Mouse (Mus musculus) MEL (cell line): ENCODE data around the gene Adam33. TPM values are rescaled to one million over a fixed set of nuclear protein-coding genes. Genes with fewer than 3 reads are reported as not detected.
"Not testable (repeated sequence)": the region's sequence is repeated elsewhere in the genome, so short reads cannot be mapped to it uniquely, and the experiment has no call there.

Experiments used
- DNase-seq: peaks from one replicate; pipeline ENCODE4 v3.0.0; 2011; ENCODE audit warnings: low read depth, low spot score
- H3K27ac ChIP-seq: 2 replicates; pipeline ENCODE4 v1.5.1; 2012; ENCODE audit warnings: low read depth, mild to moderate bottlenecking, control low read depth, low read length, moderate library complexity; ENCODE audit not compliant: control insufficient read depth
- H3K27me3 ChIP-seq, 2 experiments: fragments of 150-350 bp in 1 of 2; sonication (generic) in 1 of 2; 2 replicates each; pipeline ENCODE4 v1.6.1; 2012; ENCODE audit warnings: low read length in 2 of 2, mild to moderate bottlenecking in 2 of 2, improper control_type of control experiment in 1 of 2, moderate library complexity in 1 of 2; ENCODE audit not compliant: insufficient read depth in 2 of 2, control insufficient read depth in 1 of 2
- H3K36me3 ChIP-seq, 2 experiments: 2 replicates each; pipeline ENCODE4 v1.6.1; 2012 to 2014; ENCODE audit warnings: low read length in 2 of 2, improper control_type of control experiment in 1 of 2, inconsistent platforms in 1 of 2, mild to moderate bottlenecking in 1 of 2; ENCODE audit not compliant: insufficient read depth in 2 of 2, control insufficient read depth in 1 of 2
- H3K4me1 ChIP-seq, 2 experiments: fragments of 150-350 bp in 1 of 2; sonication (generic) in 1 of 2; 2 replicates each; pipeline ENCODE4 v1.6.1; 2012; ENCODE audit warnings: low read length in 2 of 2, improper control_type of control experiment in 1 of 2, mild to moderate bottlenecking in 1 of 2; ENCODE audit not compliant: insufficient read depth in 2 of 2, control insufficient read depth in 1 of 2
- H3K4me3 ChIP-seq, 2 experiments: fragments of 150-350 bp in 1 of 2; sonication (generic) in 1 of 2; 2 replicates each; pipeline ENCODE4 v1.5.1; 2012; ENCODE audit warnings: low read depth in 2 of 2, low read length in 2 of 2, mild to moderate bottlenecking in 2 of 2, moderate library complexity in 2 of 2, control low read depth in 1 of 2, improper control_type of control experiment in 1 of 2; ENCODE audit not compliant: control insufficient read depth in 1 of 2, insufficient read depth in 1 of 2
- H3K79me2 ChIP-seq: 2 replicates; pipeline ENCODE4 v1.6.1; 2012; ENCODE audit warnings: mild to moderate bottlenecking, low read length, moderate library complexity; ENCODE audit not compliant: control insufficient read depth, poor library complexity, insufficient read depth
- H3K9ac ChIP-seq: 2 replicates; pipeline ENCODE4 v1.6.1; 2012; ENCODE audit warnings: low read depth, mild to moderate bottlenecking, control low read depth, low read length, moderate library complexity; ENCODE audit not compliant: control insufficient read depth, poor library complexity, severe bottlenecking
- H3K9me3 ChIP-seq: fragments of 150-350 bp; sonication (generic); replicated peaks from 2 replicates; pipeline ENCODE4 v1.6.1; 2012; ENCODE audit warnings: mild to moderate bottlenecking, low read length, improper control_type of control experiment, moderate library complexity; ENCODE audit not compliant: insufficient read depth
- CHD1 ChIP-seq: IDR thresholded peaks from 2 replicates; pipeline ENCODE4 v1.6.1; 2012; ENCODE audit warnings: low read depth, mild to moderate bottlenecking, inconsistent platforms, low read length, improper control_type of control experiment
- E2F4 ChIP-seq: IDR thresholded peaks from 2 replicates; pipeline ENCODE4 v1.6.1; 2011; ENCODE audit warnings: low read depth, low read length, improper control_type of control experiment, borderline replicate concordance
- ELF1 ChIP-seq: IDR thresholded peaks from 2 replicates; pipeline ENCODE4 v1.6.1; 2014; ENCODE audit warnings: low read depth, mild to moderate bottlenecking, inconsistent platforms, low read length, improper control_type of control experiment, moderate library complexity
- EP300 ChIP-seq, 2 experiments: IDR thresholded peaks; 2 replicates each; pipeline ENCODE4 v1.6.1; 2011; ENCODE audit warnings: improper control_type of control experiment in 2 of 2, low read length in 2 of 2, low read depth in 1 of 2, mild to moderate bottlenecking in 1 of 2
- GATA1 ChIP-seq: IDR thresholded peaks from 2 replicates; pipeline ENCODE4 v1.6.1; 2011; ENCODE audit warnings: low read depth, low read length, improper control_type of control experiment
- JUND ChIP-seq: IDR thresholded peaks from 2 replicates; pipeline ENCODE4 v1.6.1; 2011; ENCODE audit warnings: low read depth, mild to moderate bottlenecking, improper control_type of control experiment, low read length
- KAT2A ChIP-seq: conservative IDR thresholded peaks from 2 replicates; pipeline ENCODE4 v1.6.1; 2012; ENCODE audit warnings: low read depth, low read length, improper control_type of control experiment, inconsistent platforms
- MXI1 ChIP-seq: IDR thresholded peaks from 2 replicates; pipeline ENCODE4 v1.6.1; 2011; ENCODE audit warnings: mild to moderate bottlenecking, low read depth, low read length, improper control_type of control experiment
- MYB ChIP-seq: IDR thresholded peaks from 2 replicates; pipeline ENCODE4 v1.6.1; 2011; ENCODE audit warnings: mild to moderate bottlenecking, low read depth, low read length, improper control_type of control experiment
- NRF1 ChIP-seq: IDR thresholded peaks from 2 replicates; pipeline ENCODE4 v1.6.1; 2014; ENCODE audit warnings: low read depth, mild to moderate bottlenecking, inconsistent platforms, low read length, improper control_type of control experiment, moderate library complexity; ENCODE audit not compliant: poor library complexity, insufficient read depth, severe bottlenecking
- SIN3A ChIP-seq: IDR thresholded peaks from 2 replicates; pipeline ENCODE4 v1.6.1; 2012; ENCODE audit warnings: low read length, improper control_type of control experiment, inconsistent platforms
- TCF12 ChIP-seq: IDR thresholded peaks from 2 replicates; pipeline ENCODE4 v1.6.1; 2014; ENCODE audit warnings: low read depth, mild to moderate bottlenecking, inconsistent platforms, low read length, improper control_type of control experiment, moderate library complexity
- UBTF ChIP-seq: IDR thresholded peaks from 2 replicates; pipeline ENCODE4 v1.6.1; 2012; ENCODE audit warnings: low read depth, mild to moderate bottlenecking, inconsistent platforms, low read length, improper control_type of control experiment, moderate library complexity, borderline replicate concordance; ENCODE audit not compliant: insufficient read depth
- USF2 ChIP-seq, 2 experiments: IDR thresholded peaks; 2 replicates each; pipeline ENCODE4 v1.6.1; 2011 to 2012; ENCODE audit warnings: improper control_type of control experiment in 2 of 2, low read length in 2 of 2, borderline replicate concordance in 1 of 2, inconsistent platforms in 1 of 2, low read depth in 1 of 2, mild to moderate bottlenecking in 1 of 2; ENCODE audit not compliant: insufficient read depth in 1 of 2
- ZKSCAN1 ChIP-seq: IDR thresholded peaks from 2 replicates; pipeline ENCODE4 v1.6.1; 2012; ENCODE audit warnings: low read depth, mild to moderate bottlenecking, inconsistent platforms, low read length, improper control_type of control experiment, moderate library complexity
- polyA plus RNA-seq, 2 experiments: library from polyadenylated mRNA; stranded (reverse) in 1 of 2; unstranded in 1 of 2; fragments of >175 nt in 1 of 2; fragments of >200 nt in 1 of 2; gene quantifications; 2 replicates each; pipeline versions ENCODE4 v1.2.1 to v1.2.4; 2012; ENCODE audit warnings: low replicate concordance in 2 of 2, low read depth in 1 of 2; ENCODE audit not compliant: insufficient read length in 2 of 2, insufficient read depth in 1 of 2, missing spikeins in 1 of 2
- total RNA-seq: library from RNA; depleted of rRNA; stranded (reverse); fragments of 300-350 nt; gene quantifications from 2 replicates; pipeline ENCODE4 v1.2.3, GENCODE M21; 2012; rRNA removed

The Adam33 gene
- total RNA-seq (0.12 TPM in 1 of 2 replicates, not detected in the other), polyA plus RNA-seq (under 1 TPM in 1 of 2 experiments, not detected in 1; 0.28 TPM)

DNA sequence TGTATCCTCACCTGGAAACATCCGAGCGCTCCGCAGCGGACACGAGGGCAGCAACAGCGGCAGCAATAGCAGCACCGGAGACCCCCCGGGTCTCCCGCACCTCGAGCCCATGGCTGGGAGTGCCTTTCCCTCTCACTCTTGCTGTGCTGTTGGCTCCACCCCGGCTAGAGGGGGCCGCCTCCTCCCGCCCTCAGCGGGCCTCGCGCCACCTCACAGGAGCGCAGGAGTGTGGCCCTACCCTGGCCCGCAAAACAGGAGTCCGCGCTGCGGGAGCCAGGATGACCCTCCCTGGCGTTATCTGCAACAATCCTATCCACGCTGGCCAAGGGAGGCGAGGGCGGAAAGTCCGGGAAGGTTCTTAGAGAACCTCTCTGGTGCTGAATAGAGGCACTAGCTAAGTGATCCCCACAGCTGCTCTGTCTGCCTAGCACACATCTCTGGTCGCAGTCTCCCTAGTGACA lies at the start of gene Adam33:
TSS of gene Adam33 (minus strand) at position 411 of the 461 bp plus-strand sequence.
- Histone ChIP-seq H3K4me1 (no peaks in the 10 kb centered on the region), H3K4me3 (no peak within 1 kb of the TSS), H3K27ac (no peak within 1 kb of the TSS), H3K27me3 (peaks cover 1 to 3% of the 10 kb centered on the region in 2 experiments; a peak in 2 of 4 replicates), H3K9me3 (no peaks in the 10 kb centered on the region), H3K9ac (no peak within 1 kb of the TSS), H3K36me3 (no peaks in the 10 kb centered on the region), H3K79me2 (no peaks in the 10 kb centered on the region)
- no peak for TF ChIP-seq E2F4
- no peak for TF ChIP-seq GATA1
- TF ChIP-seq MYB = no peak
- no peak for TF ChIP-seq MXI1
- no peak for TF ChIP-seq KAT2A
- no peak for TF ChIP-seq ZKSCAN1
- TF ChIP-seq TCF12 = no peak
- TF ChIP-seq CHD1 = no peak
- TF ChIP-seq UBTF = no peak
- TF ChIP-seq JUND = no peak
- DNase-seq = no peak

DNA sequence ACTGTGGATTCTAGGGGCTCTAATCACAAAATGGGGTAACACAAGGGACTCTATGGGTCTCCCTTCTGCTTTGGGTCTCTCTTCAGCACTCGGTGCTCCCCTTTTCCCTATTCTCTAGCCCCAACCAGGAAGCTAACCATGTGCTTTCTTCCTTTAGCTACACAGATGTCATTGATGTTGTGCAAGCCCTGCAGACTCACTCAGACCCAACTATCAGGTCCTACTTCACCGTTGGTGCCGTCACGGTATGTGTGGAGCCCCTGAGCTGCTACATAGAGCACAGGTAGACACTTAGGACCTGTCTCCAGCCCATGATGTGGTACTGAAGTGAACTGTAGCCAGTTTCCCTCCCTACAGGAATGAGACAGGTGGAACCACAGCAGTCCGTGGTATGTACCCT lies 42.4 kb upstream of the Adam33 start:
- H3K4me3 ChIP-seq = no peak overlapping the region
- H3K9me3 ChIP-seq = no peaks in the 10 kb centered on the region
- no peak for DNase-seq
- no peak overlapping the region for H3K27ac ChIP-seq
- no peak overlapping the region for H3K9ac ChIP-seq
- no peaks in the 10 kb centered on the region for H3K4me1 ChIP-seq
- no peaks in the 10 kb centered on the region for H3K36me3 ChIP-seq
- TF ChIP-seq EP300 (IDR thresholded peaks at IDR 0.05; ENCODE audit: low read depth in 1 of 2, low read length in 2 of 2) (no peak), NRF1 (no peak), MXI1 (no peak), USF2 (IDR thresholded peaks at IDR 0.05; ENCODE audit: borderline replicate concordance in 1 of 2, insufficient read depth in 1 of 2, low read depth in 1 of 2, low read length in 2 of 2) (no peak), CHD1 (no peak), SIN3A (no peak), ELF1 (no peak)
- H3K27me3 ChIP-seq = peaks cover 3 to 4% of the 10 kb centered on the region in 2 experiments; a peak in 3 of 4 replicates
- no peaks in the 10 kb centered on the region for H3K79me2 ChIP-seq

DNA sequence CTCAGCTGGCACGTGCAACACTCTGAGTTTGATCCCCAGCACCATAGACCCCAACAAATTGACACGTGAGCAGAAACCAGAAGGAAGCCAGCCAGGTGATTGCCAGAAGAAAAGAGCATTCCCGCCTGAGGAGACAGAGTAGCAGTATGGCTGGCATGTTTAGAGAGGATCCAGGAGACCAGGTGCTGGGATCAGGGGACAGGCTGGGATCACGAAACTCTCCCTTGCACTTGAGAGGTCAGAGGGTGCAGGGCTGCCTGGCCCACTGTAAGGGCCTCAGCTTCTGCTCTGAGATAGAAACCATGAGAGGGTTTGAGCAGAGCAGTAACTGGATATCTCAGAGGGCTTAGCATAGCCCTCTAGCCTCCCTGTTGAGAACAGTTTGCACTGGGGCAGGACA lies 41.4 kb upstream of the Adam33 start:
- H3K9me3 ChIP-seq, H3K27ac ChIP-seq, H3K79me2 ChIP-seq, H3K27me3 ChIP-seq, DNase-seq, H3K4me1 ChIP-seq, H3K9ac ChIP-seq, H3K36me3 ChIP-seq, H3K4me3 ChIP-seq: not testable (repeated sequence)
